Mouse (Mus musculus) urinary bladder, adult 2 months (tissue): ENCODE results near the gene Tubgcp3. TPM values are rescaled to one million over a fixed set of nuclear protein-coding genes. Genes with fewer than 3 reads are reported as not detected.
"Not testable (repeated sequence)": the region's sequence is repeated elsewhere in the genome, so short reads cannot be mapped to it uniquely, and the experiment has no call there.

ENCODE experiments used
- DNase-seq: peaks from one replicate; pipeline ENCODE4 v3.0.0; 2022; ENCODE audit warnings: low spot score
- polyA plus RNA-seq: library from polyadenylated mRNA; depleted of rRNA; stranded (reverse); fragments of >200 nt; gene quantifications from 2 replicates; pipeline ENCODE4 v1.2.3, GENCODE M21; 2012; rRNA removed

Tubgcp3 gene
- 46.2 and 57.2 TPM in 2 replicates for polyA plus RNA-seq

DNA sequence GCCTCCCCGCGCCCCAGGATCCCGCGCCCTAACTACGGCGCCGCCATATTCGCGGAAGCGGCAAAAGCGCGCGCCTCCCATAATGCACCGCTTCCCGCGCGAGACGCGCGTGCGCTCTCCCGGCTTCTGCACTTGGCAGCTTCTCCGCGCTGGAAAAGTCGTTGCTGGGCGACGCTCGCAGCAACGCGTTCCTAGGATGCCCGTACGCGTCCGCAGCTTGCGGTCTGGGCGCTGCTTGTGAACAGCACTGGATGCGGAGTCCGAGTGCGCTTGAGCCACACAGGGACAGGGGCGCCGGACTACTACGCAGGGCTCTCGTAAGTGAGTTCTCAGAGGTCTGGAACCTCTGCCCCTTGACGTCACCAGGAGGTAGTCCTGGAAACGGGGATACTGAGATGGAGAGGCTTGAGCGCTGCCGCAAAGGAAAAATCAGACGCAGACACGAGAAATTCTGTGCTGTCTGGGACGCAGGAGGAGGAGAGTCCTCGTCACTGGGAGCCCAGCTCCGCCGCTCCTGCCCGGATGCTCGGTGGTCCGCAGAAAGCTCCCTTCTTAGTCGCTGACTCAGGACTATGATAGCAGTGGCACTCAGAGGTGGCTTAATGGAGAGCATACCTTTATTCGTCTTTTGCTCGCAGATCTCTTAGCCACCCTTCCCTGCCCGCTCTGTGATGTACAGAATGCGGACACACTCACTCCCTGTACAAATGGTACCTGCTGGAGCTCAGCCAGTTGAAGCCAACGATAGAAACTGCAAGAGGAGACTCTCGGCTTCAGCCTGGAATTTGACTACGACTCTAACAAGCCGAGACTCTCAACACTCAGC lies at the start of gene Tubgcp3:
TSS of gene Tubgcp3 (minus strand) at position 193 of the 826 bp plus-strand sequence.
- DNase-seq = peak; percentile 76

DNA sequence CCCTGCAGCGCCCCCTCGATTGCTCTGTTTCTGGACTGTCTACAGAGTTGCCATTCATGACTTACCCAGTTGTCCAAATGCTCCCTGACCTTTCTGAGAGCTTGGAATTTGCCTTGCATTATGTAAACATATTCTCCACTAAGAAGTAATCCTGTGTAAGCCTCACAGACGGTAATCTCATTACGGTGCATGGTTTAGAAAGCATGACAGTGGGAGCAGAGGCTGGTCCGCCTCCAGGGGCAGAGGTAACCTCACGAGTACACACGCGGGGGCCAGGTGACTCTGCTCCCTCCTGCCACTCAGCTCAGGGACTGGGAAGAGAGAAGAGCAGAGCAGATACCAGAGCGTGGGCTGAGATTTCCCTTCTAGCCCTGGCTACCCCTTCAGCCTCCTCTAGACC lies 47.0 kb upstream of the Tubgcp3 start:
- DNase-seq = no peak

DNA sequence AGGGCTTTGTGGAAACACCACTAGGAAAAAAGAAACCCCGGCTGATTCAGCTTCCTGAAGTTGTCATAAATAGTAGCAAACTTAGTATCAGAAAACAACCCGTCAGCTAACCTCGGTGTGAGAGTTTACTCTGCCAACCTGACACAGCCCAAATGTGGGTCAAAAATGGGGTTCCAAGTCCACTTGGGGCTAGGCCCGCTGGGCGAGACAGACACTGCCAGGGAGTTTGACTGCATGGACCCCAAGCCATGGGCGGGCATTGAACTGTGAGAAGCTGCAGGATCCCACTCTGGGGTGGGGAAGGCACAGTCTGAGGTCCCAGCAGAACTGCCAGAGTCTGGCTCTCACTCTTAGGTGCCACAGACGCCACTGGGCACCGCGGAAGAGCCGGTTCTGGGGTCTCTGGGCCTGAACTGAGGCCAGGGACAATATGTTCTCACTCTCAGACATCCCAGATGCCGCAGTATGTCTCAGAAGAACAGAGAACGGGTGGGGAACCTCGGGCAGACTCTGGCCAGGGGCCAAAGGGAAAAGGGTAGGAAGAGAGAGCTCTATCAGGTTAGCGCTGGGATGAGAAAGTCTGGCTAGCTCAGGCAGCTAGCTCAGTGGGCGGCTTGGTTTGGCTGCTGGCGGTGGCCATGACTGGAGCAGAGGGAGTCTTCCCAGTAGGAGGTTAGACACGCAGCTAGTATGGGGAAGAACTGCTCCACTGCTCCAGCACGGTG lies 44.0 kb upstream of the Tubgcp3 start:
- no peak for DNase-seq

DNA sequence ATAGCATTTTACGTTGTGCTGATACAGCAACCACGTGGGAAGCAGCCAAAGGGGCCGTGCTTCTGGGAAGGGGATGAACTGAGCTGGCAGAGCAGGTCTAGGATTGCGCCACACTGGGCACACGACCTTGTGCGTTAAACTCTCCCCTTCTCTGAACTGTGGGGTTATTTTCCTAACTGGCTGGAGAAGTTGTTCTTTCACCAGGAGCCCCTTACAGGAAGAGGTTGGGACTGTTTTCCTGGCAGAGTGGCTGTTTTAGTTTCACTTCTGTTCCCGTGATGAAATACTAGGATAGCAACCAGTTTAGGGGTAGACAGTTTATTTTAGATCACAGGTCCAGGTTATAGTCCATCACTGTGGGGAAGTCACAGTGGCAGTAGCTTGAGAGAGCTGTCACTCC lies 39.6 kb upstream of the Tubgcp3 start:
- no peak for DNase-seq

DNA sequence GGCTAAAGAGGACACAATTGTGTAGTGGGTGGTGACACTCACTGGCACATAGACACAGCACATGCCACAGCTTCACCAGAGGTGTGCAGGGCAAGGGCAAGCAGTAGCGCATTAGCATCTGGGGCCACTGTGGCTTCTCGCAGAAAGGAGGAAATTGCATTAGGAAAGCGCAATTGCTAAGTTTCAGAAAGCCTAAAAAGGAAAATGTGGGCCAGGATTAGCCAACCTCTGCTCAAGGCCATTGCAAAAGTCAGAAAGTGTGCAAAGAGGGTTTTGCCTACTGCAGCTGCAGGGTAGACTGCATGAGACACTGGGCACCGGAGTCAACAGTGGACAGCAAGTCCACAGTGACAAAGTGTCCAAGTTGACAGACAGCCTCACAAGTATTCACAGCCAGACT lies 31.5 kb upstream of the Tubgcp3 start:
- DNase-seq = no peak

DNA sequence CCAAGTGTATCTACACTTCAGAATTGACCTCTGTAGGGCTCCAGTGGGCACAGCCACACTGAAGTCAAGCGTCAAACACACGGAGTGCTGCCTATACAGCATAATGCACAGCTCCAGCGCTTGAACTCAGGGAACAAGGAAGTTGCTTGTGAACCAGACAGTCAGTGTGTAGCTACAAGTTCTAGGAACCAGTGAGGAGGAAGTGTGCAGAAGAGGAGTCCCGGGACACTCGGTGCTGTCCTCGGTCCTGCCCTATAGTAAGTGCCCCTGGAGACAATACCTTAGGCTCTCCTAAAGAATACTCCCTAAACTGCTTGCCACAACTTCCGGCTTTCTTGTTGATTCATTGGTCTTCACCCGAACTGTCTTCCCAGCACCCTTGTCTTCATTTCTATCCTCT lies 30.2 kb upstream of the Tubgcp3 start:
- DNase-seq = no peak

DNA sequence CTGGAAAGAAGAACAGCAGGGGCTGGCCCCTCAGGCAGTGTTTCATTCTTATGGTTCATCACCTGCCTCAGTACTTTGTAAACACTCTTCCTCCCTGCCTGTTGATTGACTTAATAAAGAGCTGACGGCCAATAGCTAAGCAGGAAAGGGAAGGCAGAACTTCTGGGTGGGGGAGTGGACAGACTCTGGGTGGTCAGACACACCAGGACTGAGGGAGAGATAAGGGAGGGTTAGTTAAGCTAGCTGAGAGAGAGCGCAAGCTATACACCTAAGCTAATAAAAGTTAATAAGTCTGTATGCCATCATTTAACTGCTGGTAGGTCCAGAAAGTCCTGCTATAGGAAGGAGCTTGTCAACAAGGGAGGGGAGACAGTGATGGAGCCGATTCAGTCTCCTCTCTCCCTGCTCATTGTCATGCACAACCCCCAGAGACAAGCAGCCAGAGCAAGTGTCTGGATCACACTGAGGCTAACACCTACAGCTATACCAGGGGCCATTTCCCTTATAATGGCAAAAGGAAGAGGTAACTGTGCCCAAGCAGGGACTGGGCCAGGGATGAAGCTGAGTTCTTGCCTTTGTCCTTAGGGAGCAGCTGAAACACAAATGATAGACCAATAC lies 26.7 kb upstream of the Tubgcp3 start:
- no peak for DNase-seq

DNA sequence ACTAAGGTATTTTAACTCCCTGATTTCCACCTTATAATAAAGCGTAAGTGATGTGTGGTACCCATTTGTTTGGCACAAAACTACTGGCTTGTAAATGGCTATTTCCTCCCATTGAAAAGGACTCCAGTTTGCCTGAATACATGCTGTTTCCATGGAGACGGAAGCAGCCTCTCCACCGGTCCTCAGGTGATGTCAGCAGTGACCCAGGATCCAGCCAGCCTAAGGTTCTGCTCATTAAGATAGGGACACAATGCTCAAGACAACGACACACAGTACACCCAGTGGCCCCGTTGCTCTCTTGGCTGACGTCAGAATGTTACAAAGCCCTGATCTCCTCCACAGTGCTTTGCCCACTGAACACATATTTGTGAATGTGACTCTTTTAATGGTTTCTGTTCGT lies 16.8 kb upstream of the Tubgcp3 start:
- no peak for DNase-seq

DNA sequence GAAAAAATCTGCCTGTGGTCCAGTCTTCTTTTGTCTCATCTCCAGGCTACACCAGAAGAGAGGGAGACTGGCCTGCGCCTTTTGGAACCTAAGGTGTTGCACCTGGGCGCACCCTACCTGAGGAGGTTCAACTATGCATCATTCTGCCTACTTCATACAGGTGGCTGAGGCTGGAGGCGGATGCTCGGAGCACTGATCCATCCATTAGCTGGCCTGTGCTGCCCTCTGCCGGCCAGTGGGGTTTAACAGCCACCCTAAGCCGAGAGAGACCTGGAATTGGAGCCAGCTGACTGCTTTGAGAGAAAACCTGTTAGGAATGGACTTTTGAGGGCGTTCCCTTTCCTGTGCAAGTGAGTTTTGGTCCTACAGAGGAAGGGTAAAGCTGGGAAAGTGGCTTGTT lies 5.5 kb upstream of the Tubgcp3 start:
- DNase-seq = peak; percentile 74

DNA sequence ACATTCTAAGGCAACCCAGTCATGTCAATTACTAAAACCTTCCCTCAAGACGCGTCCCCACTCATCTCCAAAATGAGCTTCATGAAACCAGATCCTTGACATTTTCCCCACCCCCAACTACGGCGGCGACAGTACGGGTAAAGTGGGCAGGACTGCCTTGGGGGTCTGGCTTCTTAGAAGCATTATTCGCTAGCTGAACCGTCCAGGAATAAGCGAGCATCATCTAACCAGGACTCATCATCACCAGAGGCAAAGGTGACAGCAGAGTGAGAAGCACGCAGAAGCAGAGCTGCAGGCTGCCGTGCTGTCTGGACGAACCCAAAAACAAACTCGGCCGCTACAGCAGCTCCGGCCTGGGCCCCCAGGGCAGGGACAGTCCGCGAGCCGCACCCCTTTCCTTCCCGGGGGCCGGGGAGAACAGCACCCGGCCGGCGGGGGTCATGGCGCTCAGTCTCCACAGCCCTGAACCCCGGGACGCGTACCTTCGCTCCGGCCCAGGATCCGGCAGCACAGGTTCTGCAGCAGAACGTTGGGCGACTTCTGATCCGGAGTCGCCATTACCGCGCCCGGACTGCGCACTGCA lies 484 bp downstream of the Tubgcp3 start:
- DNase-seq = no peak

DNA sequence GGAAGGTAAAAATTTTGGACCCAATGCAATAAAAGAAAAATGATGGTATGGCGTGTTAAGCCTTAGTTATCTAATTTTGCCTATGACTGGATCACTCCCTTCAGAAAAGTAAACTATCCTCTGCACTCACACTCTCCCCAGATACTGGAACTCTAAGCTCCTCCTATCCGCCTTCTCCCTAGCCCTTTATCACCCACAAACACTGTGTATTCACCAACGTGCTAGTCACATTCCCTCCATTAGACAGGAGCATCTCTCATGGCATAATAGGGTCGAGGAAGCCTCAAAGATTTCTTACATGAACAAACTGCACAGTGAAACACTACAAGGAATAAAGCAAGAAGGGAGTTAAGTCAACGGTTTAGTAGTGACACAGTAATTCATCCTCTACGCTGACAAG lies 1.1 kb downstream of the Tubgcp3 start:
- no peak for DNase-seq

DNA sequence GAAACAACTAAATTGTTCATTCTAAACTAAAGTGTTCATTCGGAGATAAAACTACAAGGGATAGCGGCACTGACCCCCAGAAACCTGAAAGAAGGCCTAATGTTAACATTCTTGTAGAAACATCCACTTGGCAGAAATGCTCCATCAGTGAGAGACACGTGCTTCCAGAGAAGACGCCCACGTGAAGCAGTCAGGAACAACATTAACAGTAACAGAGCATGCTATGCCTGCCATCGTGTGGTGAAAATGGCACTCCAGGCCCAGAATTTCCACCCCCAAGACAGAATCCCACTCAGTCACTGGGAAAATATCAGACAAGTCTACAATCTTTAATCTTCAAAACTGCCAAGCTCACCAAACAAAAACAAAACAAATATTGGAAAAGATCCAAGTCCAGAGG lies 3.2 kb downstream of the Tubgcp3 start:
- no peak for DNase-seq

DNA sequence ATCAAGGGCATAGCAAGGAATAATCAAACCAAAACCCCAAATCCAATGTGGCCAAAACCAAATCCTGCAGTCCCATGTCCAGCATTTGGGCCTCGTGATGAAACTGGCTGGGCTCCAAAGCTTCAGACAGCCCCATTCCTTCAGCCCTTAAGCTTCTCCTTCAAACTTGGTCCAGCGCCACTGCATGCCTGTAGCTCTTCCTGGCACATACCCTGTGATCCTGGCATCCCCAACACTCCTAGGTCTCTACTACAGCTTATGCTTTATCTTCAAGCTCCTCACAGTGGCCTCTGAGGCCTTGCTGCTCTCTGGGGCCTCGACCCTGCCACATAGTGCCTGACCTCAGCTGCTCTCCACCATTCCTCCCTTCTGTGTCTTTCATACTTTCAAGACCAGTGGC lies 5.5 kb downstream of the Tubgcp3 start:
- DNase-seq = not testable (repeated sequence)

DNA sequence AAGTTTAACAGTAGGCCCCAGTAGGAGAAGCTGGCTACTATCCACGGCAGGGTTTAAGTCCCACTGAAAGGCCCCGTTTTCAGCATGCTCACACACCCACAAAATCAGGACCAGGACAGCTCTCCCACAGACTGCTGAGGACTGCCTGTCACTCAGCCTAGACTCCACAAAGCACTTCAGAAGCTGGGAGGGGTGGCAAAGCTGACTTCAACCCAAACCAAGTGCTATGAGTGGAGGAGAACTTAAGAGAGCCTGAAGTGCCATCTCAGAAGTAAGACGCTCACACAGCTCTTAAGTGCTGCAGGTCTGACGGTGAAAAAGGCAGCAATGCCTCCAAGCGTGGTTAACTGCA lies 9.0 kb downstream of the Tubgcp3 start:
- DNase-seq = no peak

DNA sequence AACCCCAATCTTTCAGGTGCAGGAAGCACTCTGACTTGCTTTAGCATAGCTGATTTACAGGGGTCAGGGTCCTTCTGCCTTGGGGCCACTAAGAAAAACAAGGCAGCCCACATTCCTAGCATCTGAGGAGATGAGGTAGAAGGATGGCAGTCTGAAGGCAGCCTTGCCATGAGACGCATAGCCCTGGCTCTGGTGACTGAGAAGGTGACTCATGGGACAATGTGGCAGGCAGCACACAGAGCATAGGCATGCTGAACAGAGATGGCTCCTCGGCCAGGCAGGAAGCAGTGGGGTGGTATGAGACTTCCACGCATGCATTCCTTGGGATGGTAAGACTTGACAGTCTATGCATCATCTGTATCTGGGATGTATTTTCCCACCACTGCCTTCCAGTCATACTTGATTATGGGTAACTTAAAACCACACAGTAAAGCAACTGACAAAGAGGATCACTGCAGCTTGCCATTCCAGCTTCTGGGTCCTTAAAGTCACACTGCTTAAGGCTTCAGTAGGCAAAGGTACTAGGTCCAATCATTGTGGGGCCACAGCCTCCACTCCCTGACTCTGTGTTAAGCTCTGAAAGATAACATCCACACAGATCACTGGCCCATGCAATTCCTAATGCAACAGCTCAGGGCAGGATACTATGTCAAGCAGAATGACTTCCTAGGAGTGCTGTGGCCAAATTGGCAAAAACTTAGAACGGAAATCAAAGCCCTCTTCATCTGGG lies 9.5 kb downstream of the Tubgcp3 start:
- no peak for DNase-seq

DNA sequence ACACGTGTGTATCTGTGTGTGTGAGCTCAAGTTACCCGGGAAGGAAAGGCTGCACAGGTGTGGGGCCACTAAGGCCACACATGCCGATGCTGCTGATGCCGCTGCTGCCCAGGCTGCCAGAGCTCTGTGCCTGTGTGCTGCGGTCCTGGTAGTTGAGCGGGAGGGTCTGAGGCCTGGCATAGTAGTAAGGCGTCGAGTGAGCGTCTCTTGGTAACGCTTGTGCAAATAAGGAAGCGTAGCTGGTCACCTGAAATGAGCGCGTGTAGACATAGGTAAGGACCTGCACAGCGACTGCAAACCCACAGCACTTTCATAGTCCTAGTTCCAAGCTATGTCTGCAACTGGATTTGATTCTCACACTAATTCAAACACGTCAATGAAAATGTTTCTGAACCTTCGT lies 14.6 kb downstream of the Tubgcp3 start:
- no peak for DNase-seq

DNA sequence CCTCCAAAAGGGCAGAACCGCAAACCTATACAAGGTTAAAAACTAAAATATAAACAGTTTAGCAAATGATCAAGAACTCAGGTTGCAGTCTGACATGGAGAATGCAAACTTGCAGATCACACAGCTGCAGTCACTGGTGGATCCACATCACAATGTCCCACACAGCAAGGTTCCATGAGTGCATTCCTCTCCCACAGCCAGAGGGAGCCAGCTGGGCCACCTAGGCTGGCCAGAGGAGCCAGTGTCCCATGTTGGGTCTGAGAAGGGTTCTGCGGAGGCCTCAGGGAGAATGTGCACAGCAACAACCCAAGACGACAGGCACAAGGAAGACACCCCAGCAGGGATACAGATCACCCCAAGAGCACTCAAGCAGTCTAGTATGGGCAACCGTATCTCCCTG lies 20.8 kb downstream of the Tubgcp3 start:
- DNase-seq = no peak

DNA sequence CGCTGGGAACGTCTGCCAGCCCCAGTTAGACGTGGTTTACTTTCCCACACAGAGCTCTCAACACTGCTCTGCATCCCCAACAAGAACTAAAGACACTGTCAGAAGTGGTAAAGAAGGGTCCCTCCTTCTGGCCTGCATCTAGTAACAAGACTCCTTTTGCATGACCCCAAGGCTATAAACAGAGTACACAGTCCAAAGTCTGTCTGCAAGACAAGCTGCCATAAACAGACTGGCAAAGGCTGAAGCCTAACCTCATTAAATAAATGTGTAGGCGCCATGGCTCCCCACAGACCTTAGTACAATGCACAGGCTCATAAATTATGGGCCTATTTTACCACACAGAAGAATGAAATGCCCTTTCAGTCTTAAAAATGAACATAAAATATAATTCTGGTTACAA lies 21.6 kb downstream of the Tubgcp3 start:
- DNase-seq = no peak

DNA sequence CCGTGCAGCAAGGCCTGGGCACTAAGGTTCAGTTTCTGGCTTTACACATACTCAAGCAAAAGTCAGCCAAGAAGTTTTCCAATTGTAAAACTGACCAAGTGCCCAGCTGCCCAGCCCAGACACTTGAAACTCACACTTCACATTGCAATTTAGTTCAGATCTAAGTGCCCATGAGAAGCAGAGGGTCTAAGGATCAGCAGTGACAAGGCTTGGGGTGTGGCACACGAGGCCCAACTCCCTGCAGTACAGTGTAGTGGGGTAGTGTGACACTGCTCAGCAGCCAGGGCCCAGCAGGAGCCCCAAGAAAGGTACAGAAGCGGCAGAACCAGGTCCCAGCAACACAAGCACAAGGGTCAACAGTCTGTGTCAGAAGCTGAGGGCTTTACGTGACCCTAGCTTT lies 23.1 kb downstream of the Tubgcp3 start:
- DNase-seq = no peak

DNA sequence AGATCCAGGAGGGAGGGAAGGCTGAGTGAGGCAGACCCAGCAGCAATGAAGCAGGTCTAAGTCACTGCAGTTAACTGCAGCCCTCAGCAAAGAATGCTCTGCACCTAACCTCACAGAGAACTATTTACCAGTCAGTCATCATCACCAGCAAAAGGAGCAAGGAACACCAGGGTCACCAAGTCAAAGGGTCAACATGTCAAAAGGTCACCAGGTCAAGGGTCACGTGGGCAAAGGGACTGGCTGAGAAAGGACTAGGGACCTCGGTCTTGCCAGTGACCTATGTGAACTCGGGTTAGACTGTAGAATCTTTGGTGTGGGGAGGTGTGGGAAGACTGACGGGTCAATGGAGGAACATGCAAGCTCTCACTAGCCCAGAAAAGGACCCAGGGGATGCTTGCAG lies 25.5 kb downstream of the Tubgcp3 start:
- DNase-seq = no peak

DNA sequence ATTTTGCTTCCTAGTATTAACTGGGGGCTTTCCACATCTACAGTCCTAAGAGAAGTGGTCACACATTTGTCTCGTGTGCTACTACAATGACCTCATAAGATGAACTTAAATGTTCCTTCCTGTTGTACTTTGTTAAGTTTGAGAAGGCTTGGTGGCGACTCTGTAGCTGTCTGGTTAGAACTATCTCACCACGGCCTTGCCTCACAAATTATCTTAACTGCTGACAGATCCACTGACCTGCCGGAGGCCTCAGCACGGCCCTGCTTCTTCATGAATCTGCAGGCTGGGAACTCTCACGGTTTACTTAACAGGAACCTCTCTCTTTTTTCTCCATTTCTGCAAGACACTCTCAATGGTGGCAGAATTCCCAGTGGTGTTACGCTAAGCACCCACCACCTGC lies 27.2 kb downstream of the Tubgcp3 start:
- DNase-seq = no peak

DNA sequence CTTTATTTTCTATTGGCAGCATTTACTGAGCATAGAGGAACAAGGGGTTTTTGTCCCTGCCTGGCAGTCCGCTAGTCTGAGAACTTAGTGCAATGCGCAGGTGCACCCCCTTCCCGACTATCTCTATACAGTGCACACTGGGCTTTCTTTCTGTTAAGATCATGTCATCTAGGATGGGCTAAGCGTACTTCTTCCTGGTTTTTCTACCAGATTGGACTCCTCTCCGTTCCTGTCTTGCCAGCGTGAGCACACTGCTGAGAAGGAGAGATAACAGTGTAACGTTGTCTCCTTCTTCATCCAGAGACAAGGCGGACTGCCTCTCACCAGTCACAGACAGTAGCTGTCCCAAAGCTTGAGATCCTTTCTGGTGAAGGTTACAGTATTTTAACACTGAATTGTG lies 27.7 kb downstream of the Tubgcp3 start:
- DNase-seq = no peak
